Mouse (Mus musculus): ENCODE data around the gene Tmem37. TPM values are rescaled to one million over a fixed set of nuclear protein-coding genes. Genes with fewer than 3 reads are reported as not detected.

Tmem37 gene
- total RNA-seq, 2 experiments from 2014 or later: 5.1 to 6.9 TPM

DNA sequence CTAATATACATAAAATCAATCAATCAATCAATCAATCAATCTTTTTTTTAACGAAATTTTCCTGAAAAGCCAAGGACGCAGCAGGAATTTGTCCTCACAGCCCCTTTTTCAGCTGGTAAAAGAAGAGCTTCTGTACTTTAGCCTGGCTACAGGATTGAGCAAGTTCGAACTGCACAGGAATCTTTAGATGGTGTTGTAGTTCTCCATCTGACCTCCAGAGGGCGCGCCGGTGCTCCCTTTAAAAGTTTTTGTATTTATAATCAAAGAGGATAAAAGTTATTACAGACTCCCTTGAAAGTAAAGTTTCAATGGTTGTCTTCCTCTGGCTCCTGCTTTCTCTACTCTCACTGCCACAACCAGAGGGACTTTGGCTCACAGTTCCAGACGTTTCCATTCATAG lies 24.5 kb upstream of the Tmem37 start:
- DNase-seq (ENCODE audit: low spot score): no peak
- intact Hi-C loops (cut with DNase I): loop anchor here (1.0 to 10.0 kb wide), 3 partner anchors 48 to 274 kb away; no protein-coding TSS in a partner anchor

DNA sequence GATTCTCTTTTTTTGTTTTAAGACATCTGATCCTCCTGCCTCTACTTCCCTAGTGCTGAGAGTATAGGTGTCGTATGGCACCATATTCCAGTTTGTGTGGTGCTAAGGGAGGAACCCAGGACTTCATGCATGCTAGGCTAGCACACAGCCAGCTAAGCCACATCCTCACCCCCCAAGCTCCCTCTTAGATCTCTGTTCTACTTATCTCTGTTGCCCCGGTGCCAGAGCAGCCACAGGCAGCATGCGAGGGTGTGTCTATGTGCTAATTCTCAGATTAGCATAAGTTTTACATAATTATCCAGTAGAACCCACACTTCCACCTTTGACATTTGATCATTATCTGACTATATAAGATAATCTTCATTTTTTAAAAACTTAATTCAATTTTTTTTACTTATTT lies 21.0 kb upstream of the Tmem37 start:
- intact Hi-C loops (cut with DNase I): loop anchor here (10.0 kb wide), 1 partner anchor 270 kb away; no protein-coding TSS in a partner anchor

DNA sequence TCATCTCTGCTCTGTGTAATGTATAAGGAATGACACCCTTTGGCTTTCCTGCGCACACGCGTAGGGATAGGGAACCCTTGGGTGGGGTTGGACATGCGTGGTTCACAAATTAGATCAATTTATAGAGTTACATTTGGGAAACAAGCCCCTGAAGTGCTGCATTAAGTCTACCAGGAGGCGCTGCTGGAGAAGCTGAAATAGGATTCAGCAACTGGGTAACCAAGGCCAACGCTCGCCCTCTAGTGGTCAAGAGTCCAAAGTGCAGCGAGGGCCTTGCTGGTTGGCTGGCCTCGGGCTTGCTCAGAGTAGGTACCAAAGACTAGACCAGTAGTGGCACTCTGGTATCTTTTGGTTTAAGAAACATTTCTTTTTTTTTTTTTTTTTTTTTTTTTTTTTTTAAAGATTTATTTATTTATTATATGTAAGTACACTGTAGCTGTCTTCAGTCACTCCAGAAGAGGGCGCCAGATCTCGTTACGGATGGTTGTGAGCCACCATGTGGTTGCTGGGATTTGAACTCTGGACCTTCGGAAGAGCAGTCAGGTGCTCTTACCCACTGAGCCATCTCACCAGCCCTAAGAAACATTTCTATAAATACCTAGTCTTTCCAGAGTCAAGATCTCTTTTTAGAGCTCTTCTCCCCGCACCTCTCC lies 19.7 kb upstream of the Tmem37 start:
- intact Hi-C loops (cut with DNase I): loop anchor here (1.0 to 10.0 kb wide), 2 partner anchors 60 to 269 kb away; no protein-coding TSS in a partner anchor
- DNase-seq (ENCODE audit: low spot score): peak; percentile 45

More for the DNA sequence above, 21.0 kb upstream of the Tmem37 start:
- DNase-seq (ENCODE audit: low spot score): no peak

DNA sequence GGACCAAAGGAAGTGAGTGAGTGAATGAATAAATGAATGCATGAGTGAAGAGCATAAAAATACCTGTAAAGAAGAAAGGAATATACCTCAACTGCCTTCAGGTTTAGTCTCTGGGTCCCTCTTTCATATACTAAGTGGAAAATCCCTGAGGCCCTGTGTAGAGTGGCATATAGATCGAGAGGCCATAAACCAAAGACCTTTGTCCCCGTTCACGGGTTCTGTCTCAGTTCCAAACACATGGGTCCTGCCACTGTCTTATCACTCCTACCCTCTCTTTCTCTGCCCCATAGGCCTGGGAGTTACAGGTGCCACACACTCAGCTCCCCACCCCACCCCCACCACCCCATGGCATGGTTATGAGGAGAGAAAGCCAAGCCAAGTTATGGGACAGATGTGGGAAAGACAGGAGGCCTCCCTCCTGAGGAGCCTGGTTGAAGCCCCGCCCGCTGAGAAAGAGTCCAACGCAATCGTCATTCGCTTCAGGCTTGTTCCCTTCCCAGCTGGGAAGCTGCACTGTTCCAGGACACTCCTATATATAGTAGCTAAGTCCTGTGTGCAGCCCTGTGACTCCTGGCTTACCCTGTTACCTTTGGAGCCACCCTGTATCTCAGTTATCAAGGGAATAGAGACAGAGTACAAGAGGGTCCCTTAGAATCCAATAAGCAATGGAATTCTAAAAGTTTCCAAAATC lies 17.2 kb upstream of the Tmem37 start:
- no peak for DNase-seq (ENCODE audit: low spot score)
- intact Hi-C loops (cut with DNase I): loop anchor here (10.0 kb wide), 1 partner anchor 266 kb away; no protein-coding TSS in a partner anchor

DNA sequence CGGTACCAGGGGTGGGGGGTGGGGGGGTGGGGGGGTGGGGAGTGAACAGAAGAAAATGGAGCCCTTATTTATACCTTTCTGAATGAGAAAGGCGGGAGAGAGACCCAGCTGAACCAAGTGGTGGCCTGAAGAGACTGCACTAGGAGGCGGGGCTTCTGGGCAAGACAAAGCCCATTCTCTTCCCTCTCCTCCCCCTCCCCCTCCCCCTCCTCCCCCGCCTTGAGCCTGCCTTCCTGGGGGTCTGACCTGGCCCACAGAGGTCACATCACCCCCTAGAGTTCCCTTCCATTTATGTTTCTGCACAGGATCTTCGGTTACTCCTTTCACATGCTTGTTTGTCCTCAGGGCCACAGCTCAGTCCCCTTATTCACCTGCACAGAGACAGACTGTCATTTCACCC lies 15.3 kb upstream of the Tmem37 start:
- no peak for DNase-seq (ENCODE audit: low spot score)
- intact Hi-C loops (cut with DNase I): no loop called here

DNA sequence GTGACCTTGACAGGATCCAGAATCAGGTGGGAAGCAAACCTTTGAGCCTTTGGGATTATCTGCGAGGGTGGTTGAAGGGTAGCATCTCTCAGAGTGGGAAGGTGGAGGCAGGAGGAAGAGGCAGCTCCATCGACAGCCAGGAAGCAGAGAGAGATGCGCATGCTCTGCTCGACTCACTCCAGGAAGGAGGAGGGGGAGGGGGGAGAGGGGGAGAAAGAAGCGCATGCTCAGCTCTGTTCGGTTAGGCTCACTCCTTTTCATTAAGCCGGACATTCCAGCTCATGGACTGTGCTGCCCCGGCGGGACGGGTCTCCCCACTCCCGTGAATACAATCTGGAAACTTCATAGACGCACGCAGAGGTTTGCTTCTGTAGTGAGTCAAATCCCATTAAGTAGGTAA lies 12.8 kb upstream of the Tmem37 start:
- intact Hi-C loops (cut with DNase I): no loop called here
- no peak for DNase-seq (ENCODE audit: low spot score)

DNA sequence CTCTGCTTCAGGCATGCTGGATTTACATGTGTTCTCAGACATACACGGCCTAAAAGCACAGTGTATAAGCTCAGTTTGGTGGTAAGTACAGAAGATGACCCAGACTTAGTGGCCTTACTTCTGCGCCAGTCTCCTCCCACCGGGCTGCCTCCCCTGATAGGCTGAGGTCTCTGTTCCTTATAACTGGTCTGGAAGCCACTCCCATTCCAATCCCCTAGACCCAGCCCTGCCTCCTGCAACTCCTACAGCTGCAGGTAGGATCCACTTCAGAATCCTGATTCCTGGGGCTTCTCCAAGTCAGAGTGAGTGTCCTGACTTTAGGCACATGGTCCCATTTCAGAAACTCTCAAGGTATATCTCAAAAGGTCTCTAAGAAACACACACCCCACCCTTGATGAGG lies 11.8 kb upstream of the Tmem37 start:
- DNase-seq (ENCODE audit: low spot score): no peak
- intact Hi-C loops (cut with DNase I): no loop called here

DNA sequence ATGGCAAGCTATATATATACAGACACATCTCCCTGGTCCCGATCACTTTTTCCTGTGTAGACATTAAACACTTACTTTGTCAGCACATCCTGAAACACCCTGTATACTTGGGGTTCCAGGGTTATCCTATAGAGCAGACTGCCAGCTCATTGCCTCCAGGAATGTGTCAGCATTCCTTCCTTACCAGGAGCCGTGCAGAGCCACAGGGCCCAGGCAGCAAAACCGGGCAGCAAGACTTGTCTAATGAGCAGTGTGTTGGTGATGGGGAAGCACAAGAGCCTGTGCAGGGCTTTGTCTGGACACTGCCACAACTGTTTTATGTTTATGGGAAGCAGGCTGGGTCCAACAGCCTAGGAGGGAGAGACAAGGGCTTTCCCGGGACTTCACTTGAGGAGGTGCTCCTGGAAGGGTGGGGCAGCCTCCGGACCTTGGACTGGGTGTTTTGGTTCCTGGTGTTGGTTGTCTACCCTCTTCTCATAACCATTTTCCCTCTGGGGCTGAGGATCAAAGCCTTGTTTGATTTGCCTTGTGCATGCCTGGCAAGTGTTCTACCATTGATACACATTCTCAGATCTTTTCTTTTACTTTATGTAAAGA lies 10.1 kb upstream of the Tmem37 start:
- no peak for DNase-seq (ENCODE audit: low spot score)
- intact Hi-C loops (cut with DNase I): no loop called here

DNA sequence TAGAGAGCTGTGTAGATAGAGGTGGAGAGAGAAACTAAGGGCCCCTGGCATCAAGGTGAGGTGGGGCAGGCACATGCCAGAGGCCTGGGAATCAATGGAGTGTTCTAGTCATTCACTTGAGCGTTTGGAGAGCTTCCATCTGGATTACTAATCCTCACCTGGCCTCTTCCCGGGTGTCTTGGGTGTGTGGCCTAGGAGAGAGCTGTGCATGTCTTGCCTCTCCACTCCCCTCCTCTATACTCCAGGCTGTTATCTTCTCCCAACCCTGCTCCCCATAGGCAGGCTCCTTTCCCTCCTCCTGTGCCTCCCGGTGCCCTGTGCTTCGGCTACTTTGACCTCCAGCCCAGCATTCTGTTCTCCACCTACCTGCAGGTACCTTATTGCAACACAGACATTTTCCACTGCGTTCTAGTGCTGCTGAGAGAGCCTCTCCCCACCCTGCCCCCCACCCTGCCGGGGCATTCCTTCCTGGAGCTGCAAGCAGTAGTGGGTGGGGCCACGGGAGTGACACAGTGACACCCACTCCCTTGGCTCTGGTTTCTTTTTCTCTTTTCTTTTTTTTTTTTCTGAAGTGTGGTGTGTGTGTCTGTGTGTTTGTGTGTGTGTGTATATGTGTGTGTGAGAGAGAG lies 9.2 kb upstream of the Tmem37 start:
- DNase-seq (ENCODE audit: low spot score): no peak
- intact Hi-C loops (cut with DNase I): no loop called here

DNA sequence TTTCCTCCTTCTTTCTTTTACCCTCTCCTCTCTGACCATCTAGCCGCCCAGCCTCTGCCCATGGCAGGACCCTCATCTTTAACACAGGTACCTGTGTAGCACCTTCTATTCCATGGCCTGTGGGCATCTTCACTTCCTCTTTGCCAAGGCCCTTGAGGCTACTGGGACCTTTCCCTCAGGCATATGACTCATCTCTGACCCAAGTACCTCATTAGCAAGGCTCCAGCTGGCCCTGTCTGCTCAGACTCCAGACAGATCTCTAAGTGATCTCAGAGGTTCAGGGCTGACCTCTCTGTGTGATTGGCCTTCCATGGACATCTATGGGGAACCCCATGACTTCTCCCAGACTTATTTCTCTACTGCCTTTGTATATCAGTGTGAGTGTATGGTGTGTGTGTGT lies 6.8 kb upstream of the Tmem37 start:
- DNase-seq (ENCODE audit: low spot score): no peak
- intact Hi-C loops (cut with DNase I): no loop called here

DNA sequence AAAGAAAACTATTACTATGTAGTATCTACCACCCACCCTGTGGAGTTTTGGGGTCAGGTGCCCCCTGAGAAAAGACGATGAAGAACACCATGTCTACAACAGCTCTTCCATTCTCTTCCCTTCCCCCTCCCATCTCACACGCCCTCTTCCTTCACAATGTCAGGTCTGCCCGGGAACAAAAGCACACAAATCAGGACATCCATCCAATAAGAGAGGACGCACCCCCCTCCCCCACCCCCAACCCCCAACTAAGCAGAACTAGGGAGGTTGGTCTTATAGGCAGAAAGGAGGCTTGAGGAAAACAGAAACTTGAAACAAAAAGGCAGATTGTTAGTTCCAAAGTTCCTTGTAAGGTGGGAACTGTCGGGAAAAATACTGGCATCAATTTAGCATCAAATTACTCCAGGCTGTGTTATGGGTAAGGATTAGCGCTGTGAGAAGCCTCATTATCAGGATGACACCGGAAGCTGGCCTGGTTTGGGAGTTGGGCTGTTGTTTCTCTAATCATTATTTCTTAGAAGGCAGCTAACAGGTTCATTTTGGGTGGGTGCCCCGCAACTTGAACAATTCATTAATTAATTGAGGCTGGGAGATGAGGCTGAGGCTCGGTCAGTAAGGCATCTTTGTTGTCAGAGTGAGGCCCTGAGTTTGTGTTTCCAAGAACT lies 4.0 kb upstream of the Tmem37 start:
- intact Hi-C loops (cut with DNase I): no loop called here
- no peak for DNase-seq (ENCODE audit: low spot score)

DNA sequence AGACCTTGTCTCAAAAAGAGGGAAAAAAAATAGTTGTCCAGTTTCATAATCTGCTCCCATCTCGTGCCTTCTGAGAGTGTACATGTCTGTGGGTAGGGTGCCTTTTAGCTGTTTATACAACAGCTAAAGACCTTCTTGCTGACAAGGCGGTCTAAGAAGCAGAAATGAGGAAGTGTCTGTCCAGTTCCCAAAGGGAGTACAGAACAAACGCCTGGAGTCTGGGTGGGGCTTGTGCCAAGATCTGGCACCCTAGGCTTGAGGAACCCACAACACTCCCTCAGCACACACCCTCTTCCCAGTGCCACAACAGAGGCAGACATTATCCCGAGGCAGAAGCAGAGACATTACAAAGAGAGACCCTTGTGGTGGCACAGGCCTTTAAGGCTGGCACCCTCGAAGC lies 1.6 kb upstream of the Tmem37 start:
- DNase-seq (ENCODE audit: low spot score): peak; percentile 7
- intact Hi-C loops (cut with DNase I): no loop called here

DNA sequence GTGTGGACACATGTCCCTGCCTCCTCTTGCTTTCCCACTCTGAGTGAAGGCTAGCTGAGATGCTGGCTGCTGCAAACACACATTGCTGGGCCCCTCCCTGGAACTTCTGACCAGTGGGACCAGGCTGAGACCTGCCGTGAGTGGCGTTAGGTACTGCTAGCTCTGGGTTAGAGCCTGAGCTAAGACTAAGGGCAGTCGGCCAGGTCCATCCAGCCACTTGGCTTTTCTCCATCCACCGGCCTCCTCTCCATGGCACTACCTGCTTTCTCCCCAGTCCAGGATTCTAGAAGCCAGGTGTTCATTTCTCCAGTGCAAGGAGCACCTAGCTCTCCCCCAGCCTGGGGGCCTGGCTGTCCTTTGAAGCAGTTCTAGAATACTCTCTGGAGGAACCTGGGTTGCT lies 1.1 kb upstream of the Tmem37 start:
- intact Hi-C loops (cut with DNase I): no loop called here
- DNase-seq (ENCODE audit: low spot score): no peak

DNA sequence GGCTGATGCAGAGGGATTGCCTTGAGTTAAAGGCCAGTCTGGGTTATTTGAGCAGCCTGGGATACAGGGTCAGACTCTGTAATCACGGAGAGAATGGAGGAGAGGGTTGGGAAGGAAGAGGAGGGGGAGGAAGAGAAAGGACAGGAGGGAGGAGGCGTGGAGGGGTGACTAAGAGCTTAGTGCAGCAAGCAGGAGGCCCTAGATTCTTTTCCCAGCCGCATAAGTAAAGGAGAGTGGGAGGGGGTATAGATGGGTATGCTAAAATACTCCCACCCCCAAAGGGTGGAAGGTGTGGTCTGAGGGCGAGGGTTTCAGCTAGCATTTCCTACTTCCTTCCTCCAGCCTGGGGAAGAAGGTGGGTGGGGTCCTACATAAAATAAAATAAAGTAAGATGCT lies 431 bp upstream of the Tmem37 start:
- DNase-seq (ENCODE audit: low spot score): no peak
- intact Hi-C loops (cut with DNase I): no loop called here

DNA sequence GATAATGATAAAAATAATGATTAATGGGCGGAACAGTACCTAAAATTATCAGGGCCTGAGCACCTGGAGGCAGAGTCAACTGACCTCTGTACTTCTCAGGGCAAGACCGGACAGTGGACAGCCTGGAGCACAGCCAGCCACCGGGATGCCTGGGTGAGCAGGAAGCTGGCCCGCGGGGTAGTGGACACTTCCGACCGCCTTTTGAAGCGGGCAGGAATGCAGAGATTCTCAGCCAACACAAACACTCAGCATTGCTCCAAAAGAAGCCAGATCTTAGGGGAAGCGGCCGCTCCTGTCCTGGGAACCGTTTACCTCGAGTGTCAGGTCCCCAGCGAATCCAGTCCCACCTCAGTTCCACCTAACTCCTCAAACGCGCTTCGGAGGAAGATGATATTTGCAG lies 974 bp downstream of the Tmem37 start:
- no peak for DNase-seq (ENCODE audit: low spot score)
- intact Hi-C loops (cut with DNase I): no loop called here

DNA sequence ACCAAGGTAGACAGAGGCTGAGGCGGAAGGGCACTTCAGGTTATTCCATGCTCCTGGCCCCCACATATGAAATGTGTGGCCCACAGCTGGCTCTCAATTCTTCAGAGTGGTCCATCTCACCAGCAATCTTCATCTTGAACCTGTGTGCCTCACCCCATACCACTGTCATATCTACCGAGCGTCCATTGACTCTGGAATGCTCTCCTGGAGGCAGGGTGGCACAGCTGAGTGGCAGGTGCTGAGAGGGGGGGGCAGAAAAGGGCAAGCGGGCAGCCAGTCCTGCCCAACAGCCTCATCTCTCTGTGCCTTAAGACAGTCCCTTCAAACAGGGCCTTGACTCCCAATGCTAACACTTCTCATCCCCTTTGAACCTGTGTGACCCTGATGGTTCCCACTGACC lies 2.7 kb downstream of the Tmem37 start:
- intact Hi-C loops (cut with DNase I): no loop called here
- DNase-seq (ENCODE audit: low spot score): no peak

DNA sequence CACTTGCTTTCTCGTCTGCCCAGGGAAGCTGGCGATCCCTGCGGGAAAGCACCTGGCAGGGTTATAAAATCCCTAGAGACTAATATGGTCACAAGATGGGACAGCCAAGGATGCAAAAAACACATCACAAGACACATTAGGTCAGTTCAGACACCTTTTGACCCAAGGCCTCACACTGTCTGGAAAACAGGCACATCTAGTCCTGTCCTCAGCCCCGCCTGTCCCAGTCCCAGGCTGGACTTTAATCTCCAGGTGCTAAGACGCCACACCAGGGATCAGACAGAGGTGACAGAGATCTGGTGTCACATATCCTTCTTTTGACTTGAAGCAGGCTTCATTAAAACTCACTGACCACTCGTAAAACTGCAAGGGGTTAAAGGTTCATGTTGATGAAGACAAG lies 3.7 kb downstream of the Tmem37 start:
- no peak for DNase-seq (ENCODE audit: low spot score)
- intact Hi-C loops (cut with DNase I): no loop called here

DNA sequence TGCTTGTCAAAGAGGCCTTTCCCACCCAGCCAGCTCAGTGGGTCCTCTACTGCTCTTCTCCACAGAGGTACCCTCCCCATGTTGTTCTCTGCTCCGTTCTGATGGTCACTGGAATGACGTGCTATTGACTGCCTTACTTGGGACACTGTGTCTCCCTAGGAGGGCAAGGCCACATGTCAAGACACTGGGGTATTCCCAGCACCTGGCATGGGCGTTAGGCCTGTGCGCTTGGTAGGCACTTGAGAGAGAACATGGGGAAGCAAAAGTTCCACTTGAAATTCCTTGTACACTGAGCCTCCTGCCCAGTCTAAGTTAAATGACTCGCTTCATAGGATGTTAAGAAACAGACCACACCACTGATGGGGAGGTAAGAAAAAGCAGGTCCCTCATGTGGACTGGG lies 4.8 kb downstream of the Tmem37 start:
- DNase-seq (ENCODE audit: low spot score): no peak
- intact Hi-C loops (cut with DNase I): no loop called here

DNA sequence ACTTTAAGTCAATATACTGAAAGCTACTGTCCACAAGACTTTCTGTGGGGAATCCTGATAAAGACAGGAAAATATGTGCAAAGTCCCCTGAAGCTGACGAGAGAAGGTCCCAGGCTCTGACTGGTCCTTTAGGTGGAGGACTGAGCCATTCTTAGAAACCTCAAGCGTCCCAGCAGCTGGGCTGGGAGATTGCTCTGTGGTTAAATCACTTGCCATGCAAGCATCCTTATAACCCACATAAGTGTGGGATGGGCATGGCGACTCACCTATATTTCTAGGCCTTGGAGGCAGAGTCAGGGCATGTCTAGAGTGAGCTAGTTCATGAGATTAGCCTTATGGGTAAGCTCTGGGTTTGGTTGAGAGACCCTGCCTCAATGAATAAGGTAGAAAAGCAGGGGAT lies 7.2 kb downstream of the Tmem37 start:
- intact Hi-C loops (cut with DNase I): no loop called here
- DNase-seq (ENCODE audit: low spot score): no peak

DNA sequence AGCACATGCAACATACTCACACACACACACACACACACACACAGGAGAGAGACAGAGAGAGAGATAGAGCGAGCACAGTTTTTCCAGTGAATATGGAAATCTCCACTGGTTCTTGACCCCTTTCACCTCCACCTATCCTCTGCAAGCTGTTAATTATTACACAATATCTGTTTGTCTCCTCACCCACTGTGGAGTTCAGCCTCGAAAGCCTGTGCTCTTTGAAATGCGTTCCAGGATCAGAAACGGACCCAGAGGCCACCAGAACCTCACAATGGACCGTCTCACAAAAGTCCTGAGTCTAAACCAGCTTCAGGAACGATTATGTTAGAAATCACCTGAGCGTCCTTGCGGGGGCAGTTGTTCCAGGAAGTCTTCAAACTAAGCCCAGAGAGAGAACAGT lies 7.7 kb downstream of the Tmem37 start:
- intact Hi-C loops (cut with DNase I): no loop called here
- no peak for DNase-seq (ENCODE audit: low spot score)
